Mouse (Mus musculus) embryonic facial prominence, embryonic 10.5 days (tissue): Measurements from ENCODE around the gene Gabarapl2. TPM values are rescaled to one million over a fixed set of nuclear protein-coding genes. Genes with fewer than 3 reads are reported as not detected.
"Not testable (repeated sequence)": the region's sequence is repeated elsewhere in the genome, so short reads cannot be mapped to it uniquely, and the experiment has no call there.

Experiments
- DNase-seq: peaks from one replicate; pipeline ENCODE4 v3.0.0-alpha.2; 2017; ENCODE audit warnings: low spot score
- H3K27ac ChIP-seq: fragments of 300-500 bp; sonication (generic); replicated peaks from 2 replicates; pipeline ENCODE4 v1.5.1; 2016; ENCODE audit warnings: mild to moderate bottlenecking
- H3K27me3 ChIP-seq: fragments of 300-500 bp; sonication (generic); replicated peaks from 2 replicates; pipeline ENCODE4 v1.6.1; 2016; ENCODE audit warnings: low read depth, mild to moderate bottlenecking; ENCODE audit not compliant: poor library complexity, severe bottlenecking
- H3K36me3 ChIP-seq: fragments of 300-500 bp; sonication (generic); replicated peaks from 2 replicates; pipeline ENCODE4 v1.6.1; 2016; ENCODE audit warnings: mild to moderate bottlenecking, moderate library complexity
- H3K4me1 ChIP-seq: fragments of 300-500 bp; sonication (generic); 2 replicates; pipeline ENCODE4 v1.6.1; 2016
- H3K4me3 ChIP-seq: fragments of 300-500 bp; sonication (generic); 2 replicates; pipeline ENCODE4 v1.5.1; 2016; ENCODE audit warnings: mild to moderate bottlenecking, moderate library complexity
- H3K9me3 ChIP-seq: fragments of 300-500 bp; sonication (generic); 2 replicates; pipeline ENCODE4 v1.6.1; 2016; ENCODE audit warnings: mild to moderate bottlenecking
- WGBS: fragments of 180-500 bp; shearing (Covaris S2); methylation state at CpG from one replicate; pipeline ENCODE4 v1.1.7; 2016; 5-methylcytosine and 5-hydroxymethylcytosine counted together
- polyA plus RNA-seq: library from polyadenylated mRNA; unstranded; fragments of >200 nt; fragmentation: Nextera tagmentation; extraction: Ambion mirVana; gene quantifications from 2 replicates; pipeline ENCODE4 v1.2.1, GENCODE M21; 2016

Gene Gabarapl2
- polyA plus RNA-seq, 1 experiment from 2014 or later = 194 TPM

DNA sequence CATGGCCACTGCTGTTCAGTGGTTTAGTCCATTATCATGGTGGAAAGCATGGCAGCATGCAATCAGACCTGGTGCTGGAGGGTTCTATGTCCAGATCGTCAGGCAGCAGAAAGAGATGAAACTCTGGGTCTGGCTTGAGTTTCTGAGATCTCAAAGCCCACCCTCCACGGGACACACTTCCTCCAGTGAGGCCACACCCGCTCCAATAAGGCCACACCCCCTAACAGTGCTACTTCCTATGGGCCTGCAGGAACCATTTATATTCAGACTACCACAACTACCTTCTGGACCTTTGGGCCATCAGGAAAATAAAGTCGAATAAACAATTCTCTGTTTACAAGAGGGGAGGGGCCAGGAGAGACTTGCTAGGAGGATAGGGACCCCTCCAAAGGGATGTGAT, 19.5 kb upstream of the Gabarapl2 start:
- DNase-seq = no peak
- Histone ChIP-seq H3K9me3 (no peaks in the 10 kb centered on the region), H3K36me3 (peaks cover 14% of the 10 kb centered on the region), H3K27me3 (no peaks in the 10 kb centered on the region), H3K4me3 (no peak overlapping the region), H3K4me1 (no peaks in the 10 kb centered on the region), H3K27ac (no peak overlapping the region)
- WGBS = 85% methylated on average over 4 of the region's 4 CpGs

DNA sequence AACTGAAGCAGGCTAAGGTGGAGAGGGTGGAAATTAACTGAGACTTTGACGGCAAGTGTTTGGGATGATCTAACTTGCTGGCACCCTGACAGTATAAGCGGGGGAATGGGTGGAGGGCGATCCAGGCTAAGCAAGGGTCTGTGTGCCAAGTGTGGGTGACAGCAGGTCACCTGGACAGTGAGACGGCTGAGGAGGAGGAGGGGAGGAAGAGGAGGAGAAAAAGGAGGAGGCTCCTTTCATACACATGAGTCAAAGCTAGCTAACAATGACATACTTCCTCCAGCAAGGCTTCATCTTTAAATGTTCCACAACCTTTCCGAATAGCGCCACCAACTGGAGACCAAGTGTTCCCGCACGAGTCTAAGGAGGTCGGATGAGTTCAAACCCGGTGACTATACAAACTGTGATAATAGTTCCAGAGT, 17.1 kb upstream of the Gabarapl2 start:
- H3K27ac ChIP-seq = no peak overlapping the region; the same call in 1 of the 2 replicates
- peaks cover 10% of the 10 kb centered on the region for H3K36me3 ChIP-seq
- no peaks in the 10 kb centered on the region for H3K4me1 ChIP-seq
- H3K27me3 ChIP-seq = no peaks in the 10 kb centered on the region
- no peaks in the 10 kb centered on the region for H3K9me3 ChIP-seq
- WGBS = 36% methylated on average over 10 of the region's 10 CpGs
- peak; percentile 34 for DNase-seq
- H3K4me3 ChIP-seq = no peak overlapping the region

DNA sequence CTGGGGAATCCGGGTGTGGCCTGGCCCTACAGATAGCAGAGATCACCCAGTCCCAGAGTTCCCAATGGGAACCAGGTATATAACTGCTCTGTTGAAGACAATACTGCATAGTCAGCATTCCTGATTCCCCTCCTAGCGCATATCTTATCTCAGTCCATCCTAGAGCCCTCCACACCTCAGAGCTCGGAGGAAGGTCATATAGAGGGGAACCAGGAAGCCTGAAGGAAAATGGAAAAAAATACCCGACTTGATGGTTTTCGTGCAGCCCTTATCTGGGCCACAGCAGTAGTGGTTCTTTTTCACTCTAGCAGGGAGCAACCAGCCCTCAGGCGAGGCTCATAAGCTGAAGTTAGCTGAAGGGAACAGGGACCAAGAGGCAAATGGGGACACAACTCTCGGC, 15.5 kb upstream of the Gabarapl2 start:
- peaks cover 3% of the 10 kb centered on the region; the same call in 1 of the 2 replicates for H3K36me3 ChIP-seq
- H3K4me3 ChIP-seq = no peak overlapping the region
- no peaks in the 10 kb centered on the region for H3K4me1 ChIP-seq
- H3K27me3 ChIP-seq = no peaks in the 10 kb centered on the region
- DNase-seq = no peak
- WGBS = 84% methylated on average over 7 of the region's 7 CpGs
- no peak overlapping the region for H3K27ac ChIP-seq
- no peaks in the 10 kb centered on the region for H3K9me3 ChIP-seq

DNA sequence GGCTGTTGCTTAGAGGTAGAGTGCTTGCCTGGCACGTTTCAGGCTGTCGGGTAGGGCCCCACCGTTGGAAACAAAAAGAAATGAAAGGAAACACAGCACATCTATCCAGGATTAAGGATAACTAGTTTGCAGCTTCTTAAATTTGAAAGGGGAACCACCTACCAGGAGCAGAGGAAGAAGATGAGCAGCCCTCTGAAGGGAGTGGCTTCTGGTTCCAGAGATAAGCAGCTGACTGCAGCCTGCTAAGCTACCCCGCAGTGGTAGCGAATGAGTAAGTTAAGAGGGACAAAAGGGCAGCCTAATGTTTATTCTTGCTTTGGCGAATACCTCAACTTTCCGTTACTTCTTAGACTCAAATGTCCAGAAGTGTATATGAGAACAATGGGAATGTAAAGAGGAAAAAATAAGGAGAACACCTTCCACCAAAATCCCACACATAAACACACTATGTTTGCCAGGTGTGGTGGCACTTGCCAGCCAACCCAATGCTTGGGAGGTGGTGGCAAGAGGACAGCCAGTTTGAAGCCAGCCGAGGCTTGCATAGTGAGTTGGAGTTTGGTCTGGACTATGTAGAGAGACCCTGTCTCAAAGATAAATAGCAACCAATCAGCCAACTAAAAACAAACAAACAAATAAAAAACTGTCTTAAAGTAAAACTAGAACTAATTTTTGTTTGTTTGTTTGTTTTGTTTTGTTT, 10.7 kb upstream of the Gabarapl2 start:
- H3K4me1 ChIP-seq = peaks cover 29% of the 10 kb centered on the region
- H3K27me3 ChIP-seq = no peaks in the 10 kb centered on the region
- no peak overlapping the region for H3K27ac ChIP-seq
- no peak overlapping the region for H3K4me3 ChIP-seq
- DNase-seq = no peak
- no peaks in the 10 kb centered on the region for H3K9me3 ChIP-seq
- 72% methylated on average over 8 of the region's 8 CpGs for WGBS
- H3K36me3 ChIP-seq = peaks cover 3% of the 10 kb centered on the region; the same call in 1 of the 2 replicates

DNA sequence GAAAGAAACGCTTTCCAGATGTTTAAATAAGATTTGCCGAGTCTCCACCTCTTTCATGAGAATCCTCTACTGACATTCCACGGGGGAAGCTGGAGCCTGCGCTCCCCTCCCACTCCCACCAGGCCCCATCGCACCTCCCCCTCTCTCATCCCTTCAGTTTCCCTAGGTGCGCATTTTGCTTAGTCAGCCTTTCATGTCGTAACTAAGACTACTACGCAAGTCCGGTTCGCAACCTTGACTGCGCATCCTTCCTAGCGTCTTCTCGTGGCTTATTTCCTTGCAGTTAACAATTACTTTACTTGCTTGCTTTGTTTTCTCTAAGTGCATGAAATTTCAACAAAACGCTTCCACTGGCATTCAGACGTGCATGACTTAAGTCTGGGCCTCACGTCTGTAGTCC, 8.8 kb upstream of the Gabarapl2 start:
- H3K27ac ChIP-seq = no peak overlapping the region
- 75% methylated on average over 16 of the region's 16 CpGs for WGBS
- peaks cover 3% of the 10 kb centered on the region; the same call in 1 of the 2 replicates for H3K36me3 ChIP-seq
- H3K9me3 ChIP-seq = no peaks in the 10 kb centered on the region
- H3K27me3 ChIP-seq = no peaks in the 10 kb centered on the region
- DNase-seq = no peak
- H3K4me3 ChIP-seq = no peak overlapping the region
- H3K4me1 ChIP-seq = peaks cover 29% of the 10 kb centered on the region

DNA sequence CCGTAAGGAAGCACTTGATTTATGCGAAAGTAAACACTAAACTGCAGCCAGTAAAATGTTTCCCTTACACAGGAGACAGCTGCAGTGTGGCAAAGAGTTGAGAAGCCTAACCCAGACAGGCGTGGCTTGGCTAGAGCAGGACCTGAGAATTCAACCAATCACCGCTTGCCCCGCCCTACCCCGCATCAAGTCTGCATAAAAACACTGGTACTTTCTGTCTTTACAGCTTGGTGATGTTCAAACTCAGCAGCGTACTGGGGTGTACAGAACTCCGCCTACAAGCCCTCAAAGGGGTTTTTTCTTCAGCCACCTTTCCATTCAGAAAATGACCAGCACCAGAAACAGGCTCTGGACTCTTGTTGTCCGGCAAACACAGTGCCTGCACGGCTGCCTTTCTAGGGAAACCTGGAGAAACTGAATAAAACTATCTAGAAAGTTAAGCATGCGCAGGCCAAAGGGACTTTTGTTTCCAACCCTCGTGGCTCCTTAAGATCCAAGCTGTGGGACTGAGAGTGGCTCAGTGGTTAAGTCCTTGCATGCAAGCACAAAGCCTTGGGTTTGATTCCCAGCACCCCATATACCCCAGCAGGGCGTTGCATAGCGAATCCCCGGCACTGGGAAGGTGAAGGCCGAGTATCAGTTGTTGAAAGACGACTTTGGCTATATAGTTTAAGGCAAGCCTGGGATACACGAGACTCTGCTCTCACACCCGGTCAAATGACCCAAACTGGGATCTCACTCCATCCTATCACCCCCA, 7.7 kb upstream of the Gabarapl2 start:
- Histone ChIP-seq H3K9me3 (no peaks in the 10 kb centered on the region), H3K4me1 (peaks cover 29% of the 10 kb centered on the region), H3K27ac (peak overlapping the region; percentile 94), H3K36me3 (no peaks in the 10 kb centered on the region; the same call in 1 of the 2 replicates), H3K4me3 (peak overlapping the region; percentile 86), H3K27me3 (no peaks in the 10 kb centered on the region)
- WGBS = 31% methylated on average over 19 of the region's 19 CpGs
- DNase-seq = peak; percentile 72

DNA sequence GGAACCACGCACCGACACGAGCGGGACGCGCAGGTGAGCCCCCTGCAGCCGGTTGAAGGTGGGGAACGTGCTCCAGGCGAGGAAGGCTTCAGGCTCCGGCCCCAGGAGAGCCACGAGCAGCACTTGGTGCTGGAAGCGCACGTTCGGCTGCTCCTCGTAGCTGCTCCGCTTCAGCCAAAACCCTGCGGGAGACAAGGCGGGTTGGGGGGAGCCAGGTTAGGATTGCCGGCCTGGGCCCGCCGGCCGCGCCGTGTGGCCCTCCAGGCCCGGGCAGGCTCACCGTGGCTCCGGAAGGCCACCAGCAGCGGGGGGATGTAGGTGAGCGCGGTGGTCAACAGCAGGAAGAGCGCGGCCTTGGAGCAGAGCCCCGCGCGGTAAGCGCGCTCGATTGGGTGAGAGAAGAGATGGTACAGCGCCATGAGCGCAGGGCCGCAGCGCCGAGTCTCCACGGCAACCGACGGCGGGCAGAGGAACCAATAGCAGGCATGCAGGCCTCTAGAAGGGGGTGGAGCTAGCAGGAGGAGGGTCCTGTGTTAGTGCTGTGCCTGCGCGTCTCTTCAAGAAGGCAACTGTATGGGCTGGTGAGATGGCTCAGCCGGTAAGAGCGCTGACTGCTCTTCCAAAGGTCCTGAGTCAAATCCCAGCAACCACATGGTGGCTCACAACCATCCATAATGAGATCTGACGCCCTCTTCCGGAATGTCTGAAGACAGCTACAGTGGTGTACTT, 7.0 kb upstream of the Gabarapl2 start, which contains the start of gene Tmem231:
Tmem231 (minus strand) TSS at position 534 of the 729 bp plus-strand sequence.
- H3K27ac ChIP-seq = peak within 1 kb of the TSS; percentile 94
- no peaks in the 10 kb centered on the region; the same call in 1 of the 2 replicates for H3K36me3 ChIP-seq
- peak within 1 kb of the TSS; percentile 86 for H3K4me3 ChIP-seq
- H3K4me1 ChIP-seq = peaks cover 29% of the 10 kb centered on the region
- H3K27me3 ChIP-seq = no peaks in the 10 kb centered on the region
- peak; percentile 95 for DNase-seq
- no peaks in the 10 kb centered on the region for H3K9me3 ChIP-seq
- WGBS = under 1% methylated on average over 53 of the region's 53 CpGs

DNA sequence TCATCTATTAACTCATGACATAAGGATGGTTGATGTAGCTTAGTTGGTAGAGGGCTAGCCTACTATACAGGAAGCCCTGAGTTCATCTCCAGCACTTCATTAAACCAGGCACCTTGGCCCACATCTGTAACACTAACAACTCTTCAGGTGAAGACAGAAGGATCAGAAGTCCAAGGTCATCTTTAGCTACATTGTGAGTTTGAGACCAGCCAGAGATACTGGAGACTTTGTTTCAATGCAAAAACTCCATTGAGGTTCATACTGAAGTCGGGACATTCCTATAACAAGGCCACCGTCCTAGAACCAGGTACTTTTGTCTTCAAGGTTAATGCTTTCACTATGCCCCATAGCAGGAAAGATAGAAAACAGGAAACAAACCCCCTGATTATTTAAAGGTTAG, 6.3 kb upstream of the Gabarapl2 start:
- DNase-seq = no peak
- Histone ChIP-seq H3K27me3 (no peaks in the 10 kb centered on the region), H3K4me1 (peaks cover 29% of the 10 kb centered on the region), H3K9me3 (no peaks in the 10 kb centered on the region), H3K36me3 (no peaks in the 10 kb centered on the region; the same call in 1 of the 2 replicates), H3K4me3 (0 out of 2 replicates have a peak overlapping the region, but pooled peaks have one; percentile 86), H3K27ac (no peak overlapping the region)
- WGBS = 83% methylated on average over 2 of the region's 2 CpGs

DNA sequence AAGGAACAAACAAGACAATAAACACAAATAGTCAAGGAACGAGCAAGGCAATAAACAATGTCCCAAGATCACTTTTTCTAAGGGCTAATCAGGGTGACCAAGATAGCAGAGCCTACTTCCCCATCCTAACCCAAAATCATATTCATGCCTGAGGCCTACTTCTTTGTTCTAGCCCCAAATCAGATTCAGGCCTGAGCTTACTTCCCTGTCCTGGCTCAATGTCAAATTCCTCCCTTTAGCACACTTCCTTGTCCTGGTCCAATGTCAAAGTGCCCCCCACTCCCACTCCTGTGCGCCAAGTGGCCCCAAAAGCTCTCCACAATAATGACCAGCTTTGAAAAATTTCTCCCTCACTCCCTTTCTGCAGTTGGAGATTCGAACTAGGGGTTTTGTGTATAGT, 3.3 kb upstream of the Gabarapl2 start:
- Histone ChIP-seq H3K4me3 (no peak overlapping the region), H3K36me3 (peaks cover 4% of the 10 kb centered on the region), H3K4me1 (peaks cover 39% of the 10 kb centered on the region), H3K9me3 (no peaks in the 10 kb centered on the region), H3K27ac (no peak overlapping the region), H3K27me3 (no peaks in the 10 kb centered on the region)
- 80% methylated on average over 3 of the region's 3 CpGs for WGBS
- DNase-seq = no peak

DNA sequence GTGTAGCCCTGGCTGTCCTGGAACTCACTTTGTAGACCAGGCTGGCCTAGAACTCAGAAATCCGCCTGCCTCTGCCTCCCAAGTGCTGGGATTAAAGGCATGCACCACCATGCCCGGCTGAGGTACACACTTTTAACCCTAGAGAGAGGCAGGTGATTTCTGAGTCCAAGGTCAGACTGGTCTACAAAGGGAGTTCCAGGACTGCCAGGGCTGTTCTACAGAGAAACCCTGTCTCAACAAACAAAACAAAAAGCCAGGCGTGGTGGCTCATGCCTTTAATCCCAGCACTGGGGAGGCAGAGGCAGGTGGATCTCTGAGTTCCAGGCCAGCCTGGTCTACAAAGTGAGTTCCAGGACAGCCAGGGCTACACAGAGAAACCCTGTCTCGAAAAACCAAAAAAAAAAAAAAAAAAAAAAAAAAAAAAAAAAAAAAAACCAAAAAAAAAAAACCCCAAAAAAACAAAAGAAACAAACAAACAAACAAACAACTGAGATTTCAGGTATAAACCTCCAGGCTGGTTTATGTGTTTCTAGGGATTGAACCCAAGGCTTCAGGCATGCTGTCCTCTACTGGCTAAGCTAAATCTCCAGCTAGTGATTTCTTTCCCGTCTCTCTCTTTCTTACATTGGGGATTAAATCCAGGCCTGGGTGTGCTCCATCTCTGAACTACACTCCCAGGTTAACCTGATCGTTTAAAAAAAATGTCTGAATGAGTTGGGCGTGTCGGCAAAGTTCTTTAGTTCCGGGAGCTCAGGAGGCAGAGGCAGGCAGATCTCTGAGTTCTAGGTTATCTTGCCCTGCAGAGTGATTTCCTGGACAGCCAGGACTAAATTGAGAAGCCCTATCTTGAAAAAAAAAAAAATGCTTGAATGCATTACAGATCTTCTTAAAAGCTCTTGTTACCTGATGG, 2.2 kb upstream of the Gabarapl2 start:
- Histone ChIP-seq H3K36me3 (peaks cover 16% of the 10 kb centered on the region), H3K4me1 (peaks cover 29% of the 10 kb centered on the region)
- DNase-seq, H3K27me3 ChIP-seq, H3K9me3 ChIP-seq, H3K27ac ChIP-seq, H3K4me3 ChIP-seq: not testable (repeated sequence)
- 87% methylated on average over 9 of the region's 9 CpGs for WGBS

DNA sequence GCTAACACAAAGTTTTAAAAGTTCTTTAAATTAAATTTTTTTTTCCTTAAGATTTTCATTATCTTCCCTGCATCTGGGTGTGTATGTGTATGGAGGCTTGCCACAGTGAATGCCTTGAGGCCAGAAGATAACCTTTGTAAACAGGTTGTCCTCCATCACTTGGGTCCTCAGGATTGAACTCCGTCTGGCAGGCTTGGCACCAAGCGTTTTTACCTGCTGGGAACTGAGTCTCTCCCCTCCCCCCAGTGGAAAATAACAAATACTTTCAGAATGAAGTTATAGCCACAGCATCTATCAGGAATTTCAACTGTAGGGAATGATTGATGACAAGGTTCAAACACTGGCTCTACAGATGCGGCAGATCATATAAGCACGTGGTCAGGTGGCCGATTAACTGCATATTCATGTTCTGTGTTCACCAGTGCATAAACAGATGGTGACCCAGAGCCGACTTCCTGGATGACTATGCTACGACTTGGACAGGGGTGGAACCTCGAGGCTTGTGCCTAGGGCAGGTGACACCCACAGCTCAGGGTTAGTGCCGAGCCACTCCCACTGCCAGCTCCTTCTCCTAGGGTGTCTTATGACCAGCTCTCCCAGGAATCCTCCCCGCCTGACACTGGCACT, 874 bp upstream of the Gabarapl2 start:
- Histone ChIP-seq H3K4me1 (peaks cover 20% of the 10 kb centered on the region), H3K27me3 (no peaks in the 10 kb centered on the region), H3K36me3 (peaks cover 29% of the 10 kb centered on the region), H3K4me3 (peak overlapping the region; percentile 100), H3K27ac (peak overlapping the region; percentile 90; the same call in 1 of the 2 replicates), H3K9me3 (no peaks in the 10 kb centered on the region)
- 11% methylated on average over 10 of the region's 10 CpGs for WGBS
- DNase-seq = peak; percentile 27
